Mouse (Mus musculus) embryonic facial prominence, embryonic 14.5 days (tissue): ENCODE measurements at regions not wholly inside any gene's neighbourhood (a gene's known extent, or its start where the extent isn't known, plus 50 kb on each side); places are given as distances from the start of the nearest gene placed in this dataset.

Experiments used
- ATAC-seq: fragments of 200-750 bp; cut with Nextera tagmentation; 2 replicates; pipeline ENCODE4 v1.8.0; 2017; ENCODE audit warnings: low read depth, moderate number of reproducible peaks, moderate TSS enrichment
- DNase-seq: peaks from one replicate; pipeline ENCODE4 v3.0.0-alpha.2; 2015; ENCODE audit warnings: low spot score
- H3K27ac ChIP-seq: fragments of 300-500 bp; sonication (generic); replicated peaks from 2 replicates; pipeline ENCODE4 v1.5.1; 2014; ENCODE audit warnings: low read depth, mild to moderate bottlenecking, low read length, moderate library complexity
- H3K27me3 ChIP-seq: fragments of 300-500 bp; sonication (generic); replicated peaks from 2 replicates; pipeline ENCODE4 v1.6.1; 2014; ENCODE audit warnings: low read length; ENCODE audit not compliant: control insufficient read depth, insufficient read depth
- H3K36me3 ChIP-seq: fragments of 300-500 bp; sonication (generic); 2 replicates; pipeline ENCODE4 v1.6.1; 2014; ENCODE audit warnings: low read length, mixed read lengths; ENCODE audit not compliant: control insufficient read depth, insufficient read depth
- H3K4me1 ChIP-seq: fragments of 300-500 bp; sonication (generic); 2 replicates; pipeline ENCODE4 v1.6.1; 2014; ENCODE audit warnings: antibody characterized with exemption, low read length; ENCODE audit not compliant: control insufficient read depth, insufficient read depth
- H3K4me2 ChIP-seq: fragments of 300-500 bp; sonication (generic); 2 replicates; pipeline ENCODE4 v1.6.1; 2014; ENCODE audit warnings: low read depth, mild to moderate bottlenecking, low read length, moderate library complexity, mixed read lengths
- H3K4me3 ChIP-seq: fragments of 300-500 bp; sonication (generic); 2 replicates; pipeline ENCODE4 v1.5.1; 2014; ENCODE audit warnings: low read depth, mild to moderate bottlenecking, low read length
- H3K9ac ChIP-seq: fragments of 300-500 bp; sonication (generic); 2 replicates; pipeline ENCODE4 v1.6.1; 2014; ENCODE audit warnings: low read depth, mild to moderate bottlenecking, low read length, moderate library complexity, mixed read lengths
- H3K9me3 ChIP-seq: fragments of 300-500 bp; sonication (generic); 2 replicates; pipeline ENCODE4 v1.6.1; 2016; ENCODE audit warnings: low read length; ENCODE audit not compliant: control insufficient read depth
- WGBS: fragments of 180-500 bp; shearing (Covaris S2); extraction: QIAGEN DNeasy Blood & Tissue Kit; methylation state at CpG from one replicate; pipeline ENCODE4 v1.1.7; 2014; 5-methylcytosine and 5-hydroxymethylcytosine counted together

GRCm38 (mm10) chr6:98582826-98583225, 240.3 kb upstream of the Gm765 start:
- H3K4me1 ChIP-seq: no peaks in the 10 kb centered on the region
- no peaks in the 10 kb centered on the region for H3K36me3 ChIP-seq
- H3K9ac ChIP-seq: no peak overlapping the region
- no peak overlapping the region for H3K4me3 ChIP-seq
- DNase-seq (no peak), ATAC-seq (no peak)
- H3K9me3 ChIP-seq: no peaks in the 10 kb centered on the region
- H3K27me3 ChIP-seq: no peaks in the 10 kb centered on the region
- H3K4me2 ChIP-seq: no peak overlapping the region
- H3K27ac ChIP-seq: no peak overlapping the region
- WGBS: 50% methylated on average over 2 of the region's 2 CpGs

GRCm38 (mm10) chr6:98575227-98575626, 232.7 kb upstream of the Gm765 start:
- no peaks in the 10 kb centered on the region for H3K9me3 ChIP-seq
- no peak for ATAC-seq
- 83% methylated on average over 1 of the region's 1 CpGs for WGBS

GRCm38 (mm10) chr6:98555702-98556101, 213.1 kb upstream of the Gm765 start:
- no peak overlapping the region for H3K4me2 ChIP-seq
- ATAC-seq (peak; percentile 57; the same call in 1 of the 2 replicates), DNase-seq (peak; percentile 65)
- H3K27me3 ChIP-seq: no peaks in the 10 kb centered on the region
- no peaks in the 10 kb centered on the region for H3K36me3 ChIP-seq
- 70% methylated on average over 1 of the region's 1 CpGs for WGBS
- no peak overlapping the region for H3K4me3 ChIP-seq
- no peaks in the 10 kb centered on the region for H3K4me1 ChIP-seq
- H3K9ac ChIP-seq: no peak overlapping the region
- no peak overlapping the region for H3K27ac ChIP-seq
- H3K9me3 ChIP-seq: no peaks in the 10 kb centered on the region

More at GRCm38 (mm10) chr6:98575227-98575626, 232.7 kb upstream of the Gm765 start:
- Histone ChIP-seq H3K27me3 (no peaks in the 10 kb centered on the region), H3K4me1 (no peaks in the 10 kb centered on the region), H3K4me2 (no peak overlapping the region), H3K27ac (no peak overlapping the region), H3K4me3 (no peak overlapping the region), H3K36me3 (no peaks in the 10 kb centered on the region), H3K9ac (no peak overlapping the region)
- no peak for DNase-seq

GRCm38 (mm10) chr6:98553922-98554321, 211.4 kb upstream of the Gm765 start:
- H3K9ac ChIP-seq: no peak overlapping the region
- no peak overlapping the region for H3K4me2 ChIP-seq
- DNase-seq: peak; percentile 10
- no peak overlapping the region for H3K4me3 ChIP-seq
- H3K36me3 ChIP-seq: no peaks in the 10 kb centered on the region
- H3K27me3 ChIP-seq: no peaks in the 10 kb centered on the region
- no peak overlapping the region for H3K27ac ChIP-seq
- H3K9me3 ChIP-seq: no peaks in the 10 kb centered on the region
- no peak for ATAC-seq
- no peaks in the 10 kb centered on the region for H3K4me1 ChIP-seq
- 52% methylated on average over 1 of the region's 1 CpGs for WGBS

GRCm38 (mm10) chr6:98551781-98552180, 209.2 kb upstream of the Gm765 start:
- Histone ChIP-seq H3K27ac (no peak overlapping the region), H3K27me3 (no peaks in the 10 kb centered on the region), H3K36me3 (no peaks in the 10 kb centered on the region), H3K9ac (no peak overlapping the region), H3K4me1 (no peaks in the 10 kb centered on the region), H3K4me3 (no peak overlapping the region), H3K4me2 (no peak overlapping the region), H3K9me3 (no peaks in the 10 kb centered on the region)
- WGBS: 93% methylated on average over 3 of the region's 3 CpGs
- no peak for DNase-seq
- ATAC-seq: no peak

- Histone ChIP-seq H3K4me2 (no peak overlapping the region; the same call in 1 of the 2 replicates), H3K4me1 (0 out of 2 replicates have a peak, but pooled peaks cover 7% of the 10 kb centered on the region), H3K27me3 (0 out of 2 replicates have a peak, but pooled peaks cover 6% of the 10 kb centered on the region), H3K9ac (no peak overlapping the region), H3K27ac (no peak overlapping the region), H3K9me3 (no peaks in the 10 kb centered on the region), H3K4me3 (no peak overlapping the region), H3K36me3 (no peaks in the 10 kb centered on the region)
- DNase-seq: no peak
- ATAC-seq: no peak
- 62% methylated on average over 15 of the region's 15 CpGs for WGBS
Measured at GRCm38 (mm10) chr6:98526882-98527440, 184.4 kb upstream of the Gm765 start.

GRCm38 (mm10) chr6:98525286-98525685, 182.7 kb upstream of the Gm765 start:
- Histone ChIP-seq H3K9me3 (no peaks in the 10 kb centered on the region), H3K27me3 (0 out of 2 replicates have a peak, but pooled peaks cover 3% of the 10 kb centered on the region), H3K36me3 (no peaks in the 10 kb centered on the region), H3K4me3 (no peak overlapping the region), H3K9ac (no peak overlapping the region), H3K4me1 (0 out of 2 replicates have a peak, but pooled peaks cover 13% of the 10 kb centered on the region), H3K4me2 (no peak overlapping the region), H3K27ac (no peak overlapping the region)
- 8% methylated on average over 6 of the region's 6 CpGs for WGBS
- DNase-seq: peak; percentile 82
- ATAC-seq: no peak

GRCm38 (mm10) chr6:98524659-98525058, 182.1 kb upstream of the Gm765 start:
- no peaks in the 10 kb centered on the region for H3K36me3 ChIP-seq
- no peak for ATAC-seq
- H3K4me1 ChIP-seq: 0 out of 2 replicates have a peak, but pooled peaks cover 9% of the 10 kb centered on the region
- 63% methylated on average over 2 of the region's 2 CpGs for WGBS
- DNase-seq: no peak
- no peaks in the 10 kb centered on the region for H3K9me3 ChIP-seq
- H3K27ac ChIP-seq: no peak overlapping the region
- no peak overlapping the region for H3K4me3 ChIP-seq
- H3K9ac ChIP-seq: no peak overlapping the region
- no peak overlapping the region for H3K4me2 ChIP-seq
- H3K27me3 ChIP-seq: 0 out of 2 replicates have a peak, but pooled peaks cover 3% of the 10 kb centered on the region

GRCm38 (mm10) chr6:98521526-98521925, 179.0 kb upstream of the Gm765 start:
- Histone ChIP-seq H3K27me3 (peaks cover 3% of the 10 kb centered on the region; the same call in 1 of the 2 replicates), H3K9me3 (no peaks in the 10 kb centered on the region), H3K4me2 (no peak overlapping the region; the same call in 1 of the 2 replicates), H3K36me3 (no peaks in the 10 kb centered on the region), H3K27ac (no peak overlapping the region; the same call in 1 of the 2 replicates), H3K9ac (no peak overlapping the region), H3K4me1 (0 out of 2 replicates have a peak, but pooled peaks cover 9% of the 10 kb centered on the region), H3K4me3 (no peak overlapping the region)
- 0 out of 2 replicates have a peak, but pooled peaks have one; percentile 41 for ATAC-seq
- WGBS: 28% methylated on average over 10 of the region's 10 CpGs
- DNase-seq: peak; percentile 86
